Mouse (Mus musculus): Measurements from ENCODE around the gene Phf21b. TPM values are rescaled to one million over a fixed set of nuclear protein-coding genes. Genes with fewer than 3 reads are reported as not detected.
A peak's percentile ranks its signal among the peaks of the same experiment; 100 is the strongest.

The Phf21b gene
- polyA plus RNA-seq, 1 experiment from 2014 or later, result 16.4 TPM

DNA sequence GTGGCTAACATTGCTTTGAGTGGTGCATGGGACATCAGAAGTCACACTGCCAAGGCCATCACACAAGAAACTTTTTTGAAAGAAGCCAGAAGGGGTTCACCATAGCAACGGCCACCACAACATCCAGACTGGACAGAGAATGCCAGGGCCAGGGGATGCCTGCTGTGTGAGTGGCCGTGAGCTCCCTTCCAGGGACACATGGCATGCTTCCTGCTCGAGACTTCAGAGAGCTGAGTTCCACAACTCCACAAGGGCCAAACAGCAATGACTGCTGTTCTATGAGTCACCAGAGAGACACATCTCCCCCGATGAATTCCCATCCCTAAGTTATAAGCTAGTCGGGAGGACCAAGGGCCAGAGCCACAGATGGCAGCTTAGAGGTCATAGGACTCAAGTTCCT, 44.7 kb downstream of the Phf21b start:
- H3K27ac ChIP-seq, result no peak overlapping the region
- no peak overlapping the region for H3K4me2 ChIP-seq
- H3K4me3 ChIP-seq, result no peak overlapping the region
- no peak for ATAC-seq
- H3K4me1 ChIP-seq, result peaks cover 65% of the 10 kb centered on the region
- H3K9ac ChIP-seq, result no peak overlapping the region
- no peaks in the 10 kb centered on the region for H3K27me3 ChIP-seq
- H3K9me3 ChIP-seq (replicated peaks), result no peaks in the 10 kb centered on the region
- peaks cover 27% of the 10 kb centered on the region for H3K36me3 ChIP-seq (ENCODE audit: poor library complexity, severe bottlenecking)
- 78% methylated on average over 5 of the region's 5 CpGs for WGBS

DNA sequence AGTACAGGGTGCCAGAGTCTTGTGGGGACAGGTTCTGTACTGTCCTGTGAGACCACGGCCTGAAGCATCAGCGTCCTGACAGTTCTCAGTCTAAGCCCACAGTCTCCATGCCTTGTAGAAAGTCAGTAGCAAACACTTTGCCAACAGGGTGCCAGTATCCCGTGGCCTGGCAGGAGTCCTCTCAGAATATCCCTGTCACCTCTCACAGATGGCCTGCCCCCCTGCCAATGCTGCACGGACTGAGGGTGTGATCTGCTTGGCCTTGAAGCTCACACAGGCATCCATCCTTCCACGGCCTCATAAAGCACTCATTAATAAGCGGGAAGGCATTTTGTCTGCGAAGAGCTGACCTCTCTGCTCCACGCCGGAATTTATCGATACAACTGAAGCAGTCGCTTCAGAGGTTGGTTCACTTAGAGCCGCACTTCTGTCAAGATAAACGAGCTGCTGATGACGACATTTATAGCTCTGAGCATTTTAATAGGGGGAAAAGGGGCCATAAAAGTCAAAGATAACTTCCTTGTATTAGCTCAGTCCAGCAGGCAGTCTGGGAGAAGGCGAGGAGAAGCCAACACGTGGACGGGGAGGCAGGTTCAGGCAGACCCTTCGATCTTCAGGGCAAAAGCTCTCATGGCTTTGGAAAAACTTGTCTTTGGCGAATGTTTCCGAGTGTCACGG, 46.4 kb downstream of the Phf21b start:
- no peak overlapping the region for H3K27ac ChIP-seq
- H3K4me2 ChIP-seq, result no peak overlapping the region
- H3K36me3 ChIP-seq (ENCODE audit: poor library complexity, severe bottlenecking), result peaks cover 44% of the 10 kb centered on the region
- H3K4me1 ChIP-seq, result peaks cover 47% of the 10 kb centered on the region
- no peak overlapping the region for H3K4me3 ChIP-seq
- H3K9ac ChIP-seq, result no peak overlapping the region; the same call in 1 of the 2 replicates
- no peak for ATAC-seq
- H3K9me3 ChIP-seq (replicated peaks), result no peaks in the 10 kb centered on the region
- WGBS, result 76% methylated on average over 21 of the region's 21 CpGs
- H3K27me3 ChIP-seq, result no peaks in the 10 kb centered on the region

DNA sequence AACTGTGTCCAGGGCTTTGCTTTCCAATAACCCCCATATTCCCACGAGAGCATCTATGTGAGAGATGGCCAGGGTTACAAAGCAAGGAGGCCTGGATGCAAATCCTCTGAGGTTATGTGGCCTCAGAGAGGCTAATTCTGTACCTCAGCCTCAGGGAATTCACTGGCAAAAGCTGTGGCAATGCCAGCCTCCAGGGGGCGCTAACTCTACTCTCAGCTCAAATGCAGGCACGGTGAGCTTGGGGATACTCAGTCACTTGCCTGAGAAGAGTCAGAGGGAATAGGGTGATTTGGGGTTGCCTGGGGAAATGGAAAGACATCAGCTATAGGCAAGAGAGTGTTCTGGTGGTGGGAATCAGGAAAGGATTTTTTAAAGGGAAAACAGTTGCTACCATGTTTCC, 52.2 kb downstream of the Phf21b start:
- H3K36me3 ChIP-seq (ENCODE audit: poor library complexity, severe bottlenecking), result peaks cover 93% of the 10 kb centered on the region
- no peak for ATAC-seq
- no peak overlapping the region for H3K27ac ChIP-seq
- H3K27me3 ChIP-seq, result no peaks in the 10 kb centered on the region
- no peak overlapping the region for H3K9ac ChIP-seq
- no peak overlapping the region for H3K4me2 ChIP-seq
- no peaks in the 10 kb centered on the region for H3K9me3 ChIP-seq (replicated peaks)
- H3K4me1 ChIP-seq, result peaks cover under 1% of the 10 kb centered on the region; the same call in 1 of the 2 replicates
- H3K4me3 ChIP-seq, result no peak overlapping the region
- WGBS, result 44% methylated on average over 3 of the region's 3 CpGs

DNA sequence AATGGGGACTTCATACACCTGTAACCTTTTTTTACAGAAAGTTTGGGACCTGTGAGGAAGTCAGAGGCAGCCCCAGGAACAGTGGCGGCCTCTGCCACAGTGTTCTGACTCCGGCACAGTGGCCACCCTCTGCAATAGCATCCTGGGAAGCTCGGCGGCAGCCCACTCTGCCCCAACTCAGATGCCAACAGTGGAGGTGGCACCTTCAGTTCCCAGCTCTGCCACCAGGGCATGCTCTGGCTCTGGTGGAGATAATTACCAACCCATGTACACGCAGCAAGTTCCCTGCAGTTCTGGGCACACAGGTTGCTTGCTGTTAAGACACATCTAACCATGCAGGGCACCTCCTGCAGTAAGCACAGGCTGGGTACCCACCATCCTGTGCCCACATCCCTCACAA, 55.7 kb downstream of the Phf21b start:
- Histone ChIP-seq H3K27me3 (no peaks in the 10 kb centered on the region), H3K4me2 (no peak overlapping the region), H3K36me3 (ENCODE audit: poor library complexity, severe bottlenecking) (peaks cover 95% of the 10 kb centered on the region), H3K27ac (no peak overlapping the region), H3K9me3 (replicated peaks) (no peaks in the 10 kb centered on the region), H3K9ac (no peak overlapping the region), H3K4me1 (no peaks in the 10 kb centered on the region), H3K4me3 (no peak overlapping the region)
- 84% methylated on average over 5 of the region's 5 CpGs for WGBS
- no peak for ATAC-seq

DNA sequence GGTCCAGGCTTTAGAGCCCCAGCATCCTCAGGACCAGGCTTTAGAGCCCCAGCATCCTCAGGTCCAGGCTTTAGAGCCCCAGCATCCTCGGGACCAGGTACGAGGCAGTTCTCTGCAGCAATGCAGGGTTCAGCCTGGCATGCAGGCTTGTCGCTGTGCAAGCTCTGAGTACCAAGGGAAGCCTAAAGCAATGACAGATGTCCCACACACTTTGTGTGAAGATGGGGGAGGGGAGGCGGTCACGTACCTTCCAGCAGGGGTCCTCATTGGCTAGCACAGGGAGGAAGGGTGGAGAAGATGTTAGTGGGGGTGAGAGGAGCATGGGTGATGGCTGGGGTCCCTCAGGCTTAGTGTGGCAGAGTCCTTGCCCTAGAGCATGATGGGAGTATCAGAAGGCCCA, 62.2 kb downstream of the Phf21b start:
- Histone ChIP-seq H3K9ac (no peak overlapping the region), H3K4me2 (no peak overlapping the region), H3K27ac (no peak overlapping the region; the same call in 1 of the 2 replicates), H3K36me3 (ENCODE audit: poor library complexity, severe bottlenecking) (peaks cover 94% of the 10 kb centered on the region), H3K4me3 (no peak overlapping the region), H3K9me3 (replicated peaks) (no peaks in the 10 kb centered on the region), H3K4me1 (no peaks in the 10 kb centered on the region), H3K27me3 (no peaks in the 10 kb centered on the region)
- WGBS, result 81% methylated on average over 5 of the region's 5 CpGs
- ATAC-seq, result 0 out of 2 replicates have a peak, but pooled peaks have one; percentile 24

DNA sequence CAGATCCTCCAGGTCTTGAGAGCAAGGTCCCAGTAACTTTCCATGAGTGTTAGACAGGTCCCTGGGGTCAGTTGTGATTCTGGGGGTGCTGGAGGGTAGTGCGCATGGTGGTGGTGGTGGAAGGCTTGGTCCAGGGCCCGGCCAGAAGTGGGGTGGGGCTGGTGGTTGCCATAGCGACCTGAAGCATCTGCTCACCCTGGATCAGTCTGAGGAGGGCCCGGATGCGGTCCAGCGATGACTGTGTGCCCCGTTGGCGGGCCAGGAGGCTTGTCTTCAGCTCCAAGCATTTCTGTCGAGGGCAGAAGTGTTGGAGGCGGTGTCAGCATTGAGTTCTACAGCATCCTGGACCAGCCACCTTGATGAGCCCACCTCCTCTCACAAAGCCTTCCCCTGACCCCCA, 68.7 kb downstream of the Phf21b start:
- no peak overlapping the region for H3K4me3 ChIP-seq
- H3K27me3 ChIP-seq, result no peaks in the 10 kb centered on the region
- H3K9ac ChIP-seq, result no peak overlapping the region
- peaks cover 78% of the 10 kb centered on the region for H3K36me3 ChIP-seq (ENCODE audit: poor library complexity, severe bottlenecking)
- H3K4me2 ChIP-seq, result no peak overlapping the region
- no peaks in the 10 kb centered on the region for H3K4me1 ChIP-seq
- ATAC-seq, result no peak
- no peak overlapping the region for H3K27ac ChIP-seq
- H3K9me3 ChIP-seq (replicated peaks), result no peaks in the 10 kb centered on the region
- WGBS, result 71% methylated on average over 10 of the region's 10 CpGs

DNA sequence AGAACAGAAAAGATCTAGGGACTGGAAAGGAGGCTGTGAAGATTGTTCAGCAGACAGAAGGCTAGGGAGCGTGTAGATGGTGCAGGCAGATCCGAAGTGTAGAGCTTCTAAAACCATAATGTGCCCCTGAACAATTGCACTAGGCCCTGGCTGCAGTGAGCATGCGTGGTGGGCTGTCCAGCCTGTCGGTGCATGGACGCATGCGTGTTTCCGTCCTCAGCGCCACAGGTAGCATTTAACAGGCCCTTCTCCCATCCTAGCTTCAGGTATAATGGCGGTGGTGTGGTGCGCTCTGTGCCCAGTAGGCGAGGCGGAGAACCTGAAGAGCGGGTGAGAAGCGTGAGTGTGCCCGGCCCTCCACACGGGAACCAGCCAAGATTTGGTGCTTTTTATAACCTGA, 71.0 kb downstream of the Phf21b start:
- 97% methylated on average over 16 of the region's 16 CpGs for WGBS
- ATAC-seq, result no peak
- H3K9me3 ChIP-seq (replicated peaks), result no peaks in the 10 kb centered on the region
- H3K27ac ChIP-seq, result no peak overlapping the region
- H3K27me3 ChIP-seq, result no peaks in the 10 kb centered on the region
- H3K4me2 ChIP-seq, result no peak overlapping the region
- peaks cover 54% of the 10 kb centered on the region for H3K36me3 ChIP-seq (ENCODE audit: poor library complexity, severe bottlenecking)
- no peak overlapping the region for H3K4me3 ChIP-seq
- no peak overlapping the region for H3K9ac ChIP-seq
- H3K4me1 ChIP-seq, result no peaks in the 10 kb centered on the region

DNA sequence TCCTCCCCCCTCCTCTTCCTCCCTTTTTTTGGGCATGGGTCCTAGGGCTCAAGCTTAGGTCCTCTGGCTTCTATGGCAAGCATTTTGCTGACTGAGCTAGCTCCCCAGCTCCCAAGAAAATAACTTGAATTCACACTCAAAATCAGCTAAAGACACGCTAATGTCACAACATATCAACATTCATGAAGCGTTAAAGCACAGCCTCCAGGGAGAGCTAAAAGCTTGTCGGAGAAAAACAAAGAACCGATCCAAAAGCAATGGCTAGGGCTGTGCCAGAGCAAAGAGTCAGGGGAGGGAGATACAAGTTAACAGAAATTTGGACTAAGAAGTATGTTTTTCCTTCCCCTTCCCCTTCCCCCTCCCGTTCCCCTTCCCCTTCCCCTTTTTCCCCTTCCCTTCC, 77.3 kb downstream of the Phf21b start:
- Histone ChIP-seq H3K4me3 (no peak overlapping the region), H3K4me1 (peaks cover 34% of the 10 kb centered on the region), H3K27me3 (no peaks in the 10 kb centered on the region), H3K9me3 (replicated peaks) (no peaks in the 10 kb centered on the region), H3K4me2 (no peak overlapping the region), H3K36me3 (ENCODE audit: poor library complexity, severe bottlenecking) (no peaks in the 10 kb centered on the region), H3K27ac (no peak overlapping the region), H3K9ac (no peak overlapping the region)
- WGBS, result 48% methylated on average over 5 of the region's 5 CpGs
- no peak for ATAC-seq

DNA sequence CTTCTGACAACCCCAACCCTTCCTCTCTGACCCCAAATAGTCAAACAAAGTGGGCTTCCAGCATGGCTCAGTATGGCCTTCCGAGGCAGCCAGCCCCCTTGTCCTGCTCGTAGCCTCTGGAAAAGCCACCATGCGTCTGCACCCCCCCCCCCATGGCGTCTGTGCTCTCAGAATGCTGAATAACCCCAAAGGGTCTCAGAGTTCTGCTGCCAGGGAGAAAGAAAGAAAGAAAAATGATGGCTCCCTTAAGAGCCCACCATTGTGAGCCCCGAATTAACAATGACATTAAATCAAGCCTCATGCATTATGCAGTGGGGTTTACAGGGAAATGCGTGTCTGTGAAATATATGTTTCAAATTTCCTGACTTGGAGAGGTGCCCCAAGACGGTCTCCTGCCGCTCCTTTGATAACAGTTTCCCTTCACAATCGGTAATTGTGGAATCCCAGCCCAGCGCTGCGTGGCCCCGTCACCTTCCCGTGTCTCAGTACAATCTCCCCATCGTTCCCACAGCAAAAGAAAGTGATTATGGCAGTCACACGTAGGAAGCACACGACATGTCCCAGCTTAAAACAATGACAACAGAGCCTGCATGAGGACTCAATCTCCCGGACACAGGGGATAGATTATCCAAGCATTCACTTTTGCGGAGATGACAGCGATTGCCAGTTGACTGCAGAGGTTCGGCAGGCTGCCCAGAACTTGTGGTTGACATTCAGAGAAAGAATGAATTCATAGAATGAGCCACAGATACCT, 80.3 kb downstream of the Phf21b start:
- Histone ChIP-seq H3K27me3 (no peaks in the 10 kb centered on the region), H3K9me3 (replicated peaks) (no peaks in the 10 kb centered on the region), H3K36me3 (ENCODE audit: poor library complexity, severe bottlenecking) (no peaks in the 10 kb centered on the region), H3K4me1 (peaks cover 34% of the 10 kb centered on the region), H3K27ac (peak overlapping the region; percentile 59; the same call in 1 of the 2 replicates), H3K9ac (peak overlapping the region; percentile 52), H3K4me3 (0 out of 2 replicates have a peak overlapping the region, but pooled peaks have one; percentile 4), H3K4me2 (peak overlapping the region; percentile 47)
- peak; percentile 52; the same call in 1 of the 2 replicates for ATAC-seq
- 16% methylated on average over 20 of the region's 20 CpGs for WGBS

DNA sequence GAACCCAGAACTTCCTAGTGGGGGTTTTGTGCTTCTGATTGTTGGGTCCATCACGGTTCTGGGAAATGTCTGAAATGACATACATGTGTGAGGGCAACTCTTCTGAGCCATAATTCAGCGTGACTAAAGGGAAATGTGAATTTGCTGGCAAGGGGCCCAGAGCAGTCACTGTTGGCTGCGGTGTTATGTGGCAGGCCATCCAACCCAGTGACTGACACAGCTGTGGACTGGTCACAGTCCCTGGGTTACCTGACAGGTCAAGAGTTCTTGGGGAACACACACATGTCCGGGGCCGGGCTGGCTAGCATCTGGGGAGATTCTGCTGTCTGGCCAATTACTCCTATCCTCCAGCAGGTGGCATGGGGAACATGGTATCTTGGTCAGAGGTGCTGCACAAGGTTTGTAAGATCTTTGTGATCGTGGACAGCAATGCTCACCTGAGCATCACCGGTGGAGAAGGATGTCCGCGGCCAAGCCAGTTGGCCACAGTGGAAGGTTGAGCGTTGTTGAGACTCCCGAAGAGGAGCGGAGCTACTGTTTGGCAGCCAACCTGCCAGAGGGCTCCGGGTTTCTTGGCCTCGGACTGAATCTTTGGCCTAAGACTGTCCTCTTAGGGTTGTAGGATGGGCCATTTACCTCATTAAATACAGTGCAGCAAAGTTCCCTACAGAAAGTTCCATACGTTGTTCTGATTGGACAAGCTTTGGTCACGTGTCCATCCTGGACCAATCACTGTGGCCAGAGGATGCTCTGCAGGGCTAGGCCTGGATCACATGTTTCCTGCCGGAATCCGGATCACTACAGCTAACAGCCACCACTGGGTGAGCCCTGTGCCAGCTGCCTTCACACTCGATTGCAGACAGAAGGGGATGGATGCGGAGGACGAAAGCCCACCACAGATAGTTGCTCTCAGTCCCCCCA, 83.4 kb downstream of the Phf21b start:
- Histone ChIP-seq H3K4me3 (no peak overlapping the region), H3K27ac (no peak overlapping the region), H3K36me3 (ENCODE audit: poor library complexity, severe bottlenecking) (no peaks in the 10 kb centered on the region), H3K27me3 (no peaks in the 10 kb centered on the region), H3K9ac (no peak overlapping the region), H3K9me3 (replicated peaks) (no peaks in the 10 kb centered on the region), H3K4me2 (no peak overlapping the region), H3K4me1 (peaks cover 24% of the 10 kb centered on the region)
- ATAC-seq, result no peak
- WGBS, result 82% methylated on average over 21 of the region's 21 CpGs

DNA sequence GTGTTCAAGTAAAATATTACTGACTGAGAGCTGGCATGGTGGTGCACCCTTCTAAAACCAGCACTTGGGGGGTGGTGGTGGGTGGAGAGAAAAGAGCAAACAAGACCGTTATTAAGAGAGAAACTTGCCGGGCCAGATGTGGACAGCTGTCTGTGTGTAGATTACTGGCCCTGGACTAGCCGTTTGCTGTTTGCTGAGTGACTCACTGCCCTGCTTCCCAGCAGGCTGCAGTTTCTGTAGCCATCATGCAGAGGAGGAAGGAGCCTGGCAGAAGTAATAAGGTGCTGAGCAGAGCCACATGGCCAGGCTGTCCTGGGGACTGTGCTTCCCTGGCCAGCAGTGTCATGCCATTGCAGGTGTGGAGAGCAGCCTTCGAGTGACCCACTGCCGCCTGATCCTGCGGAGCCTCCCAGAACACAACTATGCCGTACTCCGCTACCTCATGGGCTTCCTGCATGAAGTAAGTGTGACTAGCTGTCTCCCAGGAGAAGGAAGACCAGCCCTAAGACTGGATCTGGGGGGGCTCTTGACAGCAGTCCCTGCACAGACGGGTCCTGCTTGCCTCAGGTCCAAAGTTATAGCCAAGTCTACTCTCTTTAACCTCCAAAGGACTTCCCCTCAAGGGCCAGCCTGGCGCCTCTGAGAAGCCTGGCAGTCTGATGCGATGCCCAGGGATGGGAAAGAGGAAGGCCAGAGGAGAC, 86.1 kb downstream of the Phf21b start:
- no peak for ATAC-seq
- Histone ChIP-seq H3K9ac (no peak overlapping the region), H3K27ac (no peak overlapping the region), H3K36me3 (ENCODE audit: poor library complexity, severe bottlenecking) (no peaks in the 10 kb centered on the region), H3K27me3 (no peaks in the 10 kb centered on the region), H3K9me3 (replicated peaks) (no peaks in the 10 kb centered on the region), H3K4me2 (no peak overlapping the region), H3K4me1 (peaks cover 8% of the 10 kb centered on the region), H3K4me3 (no peak overlapping the region)
- 90% methylated on average over 11 of the region's 11 CpGs for WGBS
